Mouse (Mus musculus): ENCODE results near the gene Psmb2. TPM values are rescaled to one million over a fixed set of nuclear protein-coding genes. Genes with fewer than 3 reads are reported as not detected.

Psmb2 gene
- total RNA-seq (2021): 10 to 100 TPM; 92.5 to 93.7 TPM

DNA sequence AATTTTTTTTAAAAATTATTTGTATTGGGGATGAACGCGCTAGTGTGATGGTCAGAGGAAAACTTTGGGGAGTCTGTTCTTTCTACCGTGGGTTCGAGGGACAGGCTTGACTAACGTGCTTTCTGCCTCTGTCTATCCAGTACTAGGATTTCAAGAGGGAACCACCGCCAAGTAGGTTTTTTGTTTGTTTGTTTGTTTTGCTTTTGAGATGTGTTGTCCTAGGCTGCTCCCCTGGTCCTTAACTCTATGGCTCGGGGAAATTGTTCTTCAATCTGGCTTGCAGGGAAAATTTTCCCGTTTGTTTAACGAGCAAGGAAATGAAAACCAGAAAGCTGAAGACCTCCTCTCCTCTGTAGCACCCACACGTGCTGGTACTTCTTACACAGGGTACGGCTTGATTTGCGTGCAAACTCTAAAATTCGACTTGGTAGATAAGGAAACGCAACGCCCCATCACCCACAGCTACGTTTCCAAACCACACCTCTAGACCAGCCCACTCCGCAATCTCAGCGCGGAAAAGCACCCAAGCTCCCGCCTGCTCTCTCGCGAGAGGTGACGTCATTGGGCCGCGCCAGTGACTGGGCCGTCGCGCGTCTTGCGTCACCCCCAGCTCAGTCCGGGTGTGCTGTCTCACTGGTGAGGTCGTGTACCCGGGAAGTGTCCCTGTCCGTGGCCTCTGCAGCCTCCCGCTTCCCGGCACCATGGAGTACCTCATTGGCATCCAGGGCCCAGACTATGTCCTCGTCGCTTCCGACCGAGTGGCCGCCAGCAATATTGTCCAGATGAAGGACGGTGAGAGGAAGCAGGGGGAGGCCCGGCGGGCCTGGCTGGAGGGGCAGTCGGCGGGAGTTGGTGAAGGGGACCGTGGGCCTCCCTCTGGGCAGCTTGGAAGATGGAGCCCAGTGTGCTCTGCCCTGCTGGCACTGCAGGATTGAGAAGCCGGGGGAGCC, at the start of gene Psmb2:
TSS of gene Psmb2 (plus strand) at position 577 of the 950 bp plus-strand sequence.
- intact Hi-C loops (cut with DNase I): no loop called here
- peak; percentile 98 to 99 for DNase-seq (ENCODE audit: low spot score in 2 of 2)

DNA sequence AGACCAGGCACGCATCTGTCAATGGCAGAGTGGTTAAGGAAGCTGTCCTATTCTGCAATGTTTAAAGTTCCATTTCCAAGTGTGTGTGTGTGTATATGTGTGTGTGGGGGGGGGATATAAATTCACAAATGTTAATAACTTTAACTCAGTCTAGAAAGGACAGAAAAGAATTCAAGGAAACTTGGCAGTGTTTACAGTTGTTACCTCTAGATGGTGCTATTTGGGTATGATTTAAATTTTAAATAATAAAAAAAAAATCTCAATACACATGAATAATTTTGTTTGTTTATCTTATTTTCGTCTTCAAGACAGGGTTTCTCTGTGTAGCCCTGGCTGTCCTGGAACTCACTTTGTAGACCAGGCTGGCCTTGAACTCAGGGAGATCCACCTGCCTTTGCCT, 45.5 kb upstream of the Psmb2 start:
- DNase-seq (ENCODE audit: low spot score in 2 of 2): no peak
- intact Hi-C loops (cut with DNase I): loop anchor here (1.0 kb wide), 1 partner anchor 109 kb away; no protein-coding TSS in a partner anchor

DNA sequence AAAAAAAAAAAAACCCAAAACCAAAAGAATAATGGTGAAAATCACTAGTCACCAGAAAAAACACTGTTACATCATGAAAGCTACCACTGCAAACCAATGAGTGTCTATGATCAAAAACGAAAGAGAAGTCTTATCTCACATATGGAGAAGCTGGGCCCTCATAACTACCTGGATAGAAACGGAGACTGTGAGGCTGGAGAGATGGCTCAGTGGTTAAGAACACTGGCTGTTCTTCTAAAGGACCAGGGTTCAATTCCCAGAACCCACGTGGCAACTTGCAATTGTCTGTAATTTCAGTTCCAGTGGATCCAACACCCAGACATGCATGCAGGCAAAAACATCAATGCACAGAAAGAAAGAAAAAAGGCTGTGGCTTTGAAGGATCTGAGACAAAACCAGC, 44.8 kb upstream of the Psmb2 start:
- intact Hi-C loops (cut with DNase I): loop anchor here (1.0 kb wide), 1 partner anchor 109 kb away; no protein-coding TSS in a partner anchor
- no peak for DNase-seq (ENCODE audit: low spot score in 2 of 2)

DNA sequence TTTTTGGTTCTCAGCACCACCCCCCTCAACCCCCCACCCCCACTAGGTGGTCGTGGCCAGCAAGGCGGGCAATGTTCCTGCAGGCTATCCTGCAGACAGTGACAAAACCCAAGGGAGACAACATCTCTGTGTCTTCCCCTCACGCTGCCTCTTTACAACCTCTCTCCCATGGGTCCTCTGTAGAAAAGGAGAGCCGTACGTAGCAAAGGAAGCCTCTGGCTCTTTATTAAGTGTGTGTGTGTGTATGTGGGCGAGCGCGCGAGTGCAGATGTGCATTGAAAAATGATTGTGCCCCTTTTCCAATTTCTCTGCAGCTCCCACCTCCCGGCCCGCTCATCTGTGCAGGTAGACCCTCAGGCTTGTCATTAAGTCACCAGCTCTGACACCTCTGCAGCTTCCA, 41.1 kb upstream of the Psmb2 start:
- DNase-seq (ENCODE audit: low spot score in 2 of 2): no peak
- intact Hi-C loops (cut with DNase I): no loop called here

DNA sequence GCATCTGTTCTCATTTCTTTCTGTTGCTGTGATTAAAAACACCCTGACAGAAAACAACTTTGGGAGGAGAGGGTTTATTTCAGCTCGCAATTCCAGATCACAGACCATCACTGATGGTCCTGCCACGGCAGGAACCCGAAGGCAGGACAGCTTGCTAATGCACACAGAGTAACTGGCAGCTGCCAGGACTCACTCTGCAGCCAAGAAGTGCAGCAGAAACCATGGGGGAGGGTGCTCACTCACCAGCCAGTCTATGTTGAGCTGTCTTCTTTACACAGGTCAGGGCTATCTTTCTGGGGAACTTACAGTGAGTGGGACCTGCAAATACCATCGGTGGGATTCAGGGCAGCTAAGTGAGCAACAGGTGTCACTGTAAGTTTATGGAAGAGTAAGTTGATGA, 40.0 kb upstream of the Psmb2 start:
- DNase-seq (ENCODE audit: low spot score in 2 of 2): no peak
- intact Hi-C loops (cut with DNase I): no loop called here

DNA sequence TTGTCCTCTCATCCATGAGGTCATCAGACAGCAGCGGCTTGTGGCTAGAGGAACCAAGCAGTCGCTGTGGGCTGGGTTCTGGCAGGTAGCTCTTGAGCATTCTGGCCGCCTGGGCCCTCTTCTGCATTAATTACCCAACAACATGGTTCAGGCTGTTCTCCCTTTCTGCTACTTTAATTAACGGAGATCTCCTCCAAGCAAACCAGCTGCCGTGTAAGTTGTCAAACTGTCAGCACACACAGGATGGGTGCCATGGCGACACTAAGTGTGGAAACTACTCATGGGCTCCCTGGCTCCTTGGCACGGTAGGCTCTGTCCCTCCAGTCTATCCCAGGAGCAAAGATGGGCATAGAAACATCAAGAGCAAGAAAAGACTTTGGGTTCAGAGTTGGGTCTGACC, 38.1 kb upstream of the Psmb2 start:
- DNase-seq (ENCODE audit: low spot score in 2 of 2): no peak
- intact Hi-C loops (cut with DNase I): no loop called here

DNA sequence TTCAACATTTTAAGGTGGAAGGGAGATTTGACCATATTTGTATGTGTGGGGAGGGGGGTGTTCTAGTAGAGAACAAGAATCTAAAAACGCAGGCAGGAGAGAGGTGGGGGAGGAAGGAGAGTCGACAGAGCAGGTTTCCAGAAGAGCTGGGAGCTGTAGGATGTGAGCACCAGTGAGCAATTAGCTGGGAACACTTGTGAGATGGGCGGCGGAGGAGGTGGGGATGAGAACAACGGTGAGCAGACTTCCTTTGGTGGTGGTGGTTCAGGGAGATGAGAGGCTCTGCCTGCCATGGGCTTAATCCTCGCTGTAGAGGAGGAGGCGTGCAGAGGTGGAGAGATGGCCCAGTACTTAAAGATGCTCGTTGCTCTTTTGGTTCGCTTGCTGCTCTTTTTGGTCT, 35.5 kb upstream of the Psmb2 start:
- intact Hi-C loops (cut with DNase I): no loop called here
- DNase-seq (ENCODE audit: low spot score in 2 of 2): peak; percentile 54 to 86

DNA sequence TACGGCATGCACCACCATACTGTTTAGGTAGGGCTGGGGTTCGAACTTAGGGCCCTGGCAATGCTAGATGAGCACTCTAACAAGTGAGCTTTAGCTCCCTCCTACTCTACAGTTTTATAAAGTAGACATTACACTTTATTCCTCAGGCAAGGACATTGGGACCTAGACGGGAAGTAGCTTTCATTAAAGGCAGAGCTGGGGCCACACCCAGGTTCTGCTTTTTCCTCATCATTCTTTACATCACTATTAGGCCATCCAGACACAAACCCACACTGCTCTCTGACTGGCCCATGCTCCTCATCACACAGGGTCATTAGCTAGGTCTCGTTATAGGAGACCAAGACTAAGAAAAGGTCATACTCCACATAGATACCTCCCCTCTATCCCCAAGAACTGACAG, 33.6 kb upstream of the Psmb2 start:
- intact Hi-C loops (cut with DNase I): no loop called here
- DNase-seq (ENCODE audit: low spot score in 2 of 2): no peak

DNA sequence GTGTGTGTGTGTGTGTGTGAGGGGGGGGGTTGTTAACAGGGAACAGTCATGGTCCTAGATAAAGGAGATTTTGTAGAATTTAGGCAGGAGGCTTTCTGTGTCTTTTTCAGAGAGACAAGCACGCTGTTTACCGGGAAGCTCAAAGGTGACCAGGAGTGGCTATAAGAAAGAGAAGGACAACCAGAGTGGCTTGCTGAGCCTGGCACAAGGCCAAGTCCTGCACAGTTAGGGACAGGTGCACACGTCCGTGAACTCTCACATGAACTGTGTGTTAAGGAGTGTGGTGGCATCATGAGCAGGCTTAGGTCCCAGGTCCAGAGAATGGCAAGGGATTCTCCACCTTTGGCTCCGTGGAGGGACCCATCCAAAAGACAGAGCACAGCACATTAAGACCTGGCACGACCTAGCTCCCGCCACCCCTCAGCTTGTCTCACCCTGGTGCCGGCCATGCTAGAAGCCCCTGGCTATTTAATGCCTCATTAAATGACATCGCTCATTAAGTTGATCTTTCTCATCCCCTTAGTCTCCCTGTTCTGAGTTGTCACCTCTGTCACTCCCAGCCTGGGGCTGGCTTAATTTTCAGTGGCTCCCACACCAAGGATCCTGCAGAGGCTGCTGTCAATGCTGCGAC, 33.0 kb upstream of the Psmb2 start:
- intact Hi-C loops (cut with DNase I): no loop called here
- DNase-seq (ENCODE audit: low spot score in 2 of 2): no peak

DNA sequence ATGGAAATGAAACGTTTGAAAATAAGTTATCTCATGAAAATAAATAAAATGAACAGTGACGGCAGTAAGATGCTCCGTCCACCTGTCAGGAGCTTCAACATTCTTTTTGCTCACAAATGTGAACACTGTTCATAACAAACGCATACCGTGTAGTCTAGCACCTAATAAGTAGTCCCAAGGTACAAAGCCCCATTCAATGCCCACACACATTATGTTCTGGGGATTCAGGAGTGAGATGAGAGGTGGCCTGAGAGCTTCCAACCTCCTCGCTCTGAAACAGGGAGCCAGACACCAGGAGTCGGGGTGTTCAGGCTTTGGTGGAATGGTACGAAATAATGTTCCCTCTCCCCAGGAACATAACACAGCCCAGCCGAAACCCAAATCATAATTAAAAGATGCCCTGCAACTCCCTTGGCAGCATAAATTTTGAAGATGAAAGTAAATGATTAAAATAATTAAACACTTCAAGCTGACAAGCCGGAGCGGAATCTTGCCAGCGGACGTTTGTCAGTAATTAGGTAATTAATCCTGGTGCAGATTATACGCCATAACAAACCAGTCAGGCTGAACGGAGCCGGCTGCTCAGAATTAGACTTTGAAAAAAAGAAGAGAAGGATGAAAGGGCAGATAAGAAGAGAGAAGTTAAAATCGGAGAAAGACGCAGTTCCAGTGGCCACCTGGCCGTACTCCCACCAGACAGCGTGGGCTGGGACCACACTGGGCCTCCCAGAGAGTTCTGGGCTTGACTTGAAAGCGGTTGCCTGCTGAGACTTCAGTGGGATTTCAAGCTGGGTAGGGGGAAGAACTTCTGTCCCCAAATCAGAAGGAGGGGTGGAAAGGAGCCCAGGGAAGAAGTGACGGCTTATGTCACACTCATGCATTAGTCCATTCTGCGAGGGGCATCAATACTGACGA, 29.2 kb upstream of the Psmb2 start:
- no peak for DNase-seq (ENCODE audit: low spot score in 2 of 2)
- intact Hi-C loops (cut with DNase I): no loop called here

DNA sequence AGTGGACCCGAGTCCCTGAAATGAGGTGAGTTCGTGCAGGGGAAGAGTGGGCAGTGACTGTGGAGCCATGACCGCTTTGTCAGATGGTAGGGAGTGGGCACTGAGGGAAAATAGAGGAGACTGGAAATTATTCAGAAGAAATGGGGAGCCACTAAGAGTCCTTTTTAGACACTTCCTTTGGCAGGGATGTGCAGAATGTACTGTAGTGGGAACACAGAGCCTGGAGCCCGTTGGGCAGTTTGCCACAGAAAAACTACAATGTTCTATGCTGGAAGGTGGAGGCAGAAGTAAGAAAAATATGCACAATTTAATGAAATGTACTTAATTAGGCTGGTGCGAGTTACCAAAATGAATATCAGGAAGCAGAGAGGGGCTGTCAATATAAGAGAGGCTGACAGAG, 24.3 kb upstream of the Psmb2 start:
- intact Hi-C loops (cut with DNase I): no loop called here
- DNase-seq (ENCODE audit: low spot score in 2 of 2): peak; percentile 30 to 43

DNA sequence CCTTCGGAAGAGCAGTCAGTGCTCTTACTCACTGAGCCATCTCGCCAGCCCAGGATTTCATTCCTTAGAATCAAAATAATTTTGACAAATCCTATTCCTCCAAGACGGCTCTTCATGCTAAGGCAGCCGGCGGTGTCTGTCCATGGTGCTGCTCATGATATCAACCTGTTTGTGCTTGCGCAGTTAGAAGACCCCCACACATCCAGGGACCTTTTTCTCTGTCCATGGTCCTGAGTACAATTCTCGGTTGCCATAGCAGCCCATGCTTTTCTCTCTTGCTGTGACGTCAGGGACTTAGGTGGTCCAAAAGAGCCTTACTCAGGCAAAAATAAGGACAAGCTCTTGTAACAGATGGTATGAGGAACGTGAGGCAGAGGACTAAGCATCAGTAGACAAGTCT, 22.1 kb upstream of the Psmb2 start:
- intact Hi-C loops (cut with DNase I): no loop called here
- no peak for DNase-seq (ENCODE audit: low spot score in 2 of 2)

DNA sequence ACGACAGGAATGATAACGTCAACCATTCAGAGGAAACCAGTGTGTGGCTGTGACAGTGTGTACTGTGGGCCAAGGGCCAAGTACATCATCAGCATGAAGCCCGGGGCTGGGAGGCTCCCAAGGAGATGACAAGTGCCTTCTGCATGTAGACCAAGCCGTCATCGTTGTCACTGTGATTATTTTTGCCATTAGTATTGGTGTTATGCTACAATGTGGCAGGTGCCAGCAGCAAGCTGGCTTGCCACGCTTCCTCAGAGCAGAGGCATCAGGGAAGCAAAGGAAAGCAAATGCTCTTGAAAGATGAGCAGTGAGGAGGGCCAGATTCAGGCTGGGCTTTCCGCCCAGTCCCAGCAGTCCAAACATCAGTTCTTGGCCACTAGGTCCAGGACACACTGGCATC, 16.2 kb upstream of the Psmb2 start:
- intact Hi-C loops (cut with DNase I): no loop called here
- DNase-seq (ENCODE audit: low spot score in 2 of 2): peak in 1 of 2 experiments; percentile 35

DNA sequence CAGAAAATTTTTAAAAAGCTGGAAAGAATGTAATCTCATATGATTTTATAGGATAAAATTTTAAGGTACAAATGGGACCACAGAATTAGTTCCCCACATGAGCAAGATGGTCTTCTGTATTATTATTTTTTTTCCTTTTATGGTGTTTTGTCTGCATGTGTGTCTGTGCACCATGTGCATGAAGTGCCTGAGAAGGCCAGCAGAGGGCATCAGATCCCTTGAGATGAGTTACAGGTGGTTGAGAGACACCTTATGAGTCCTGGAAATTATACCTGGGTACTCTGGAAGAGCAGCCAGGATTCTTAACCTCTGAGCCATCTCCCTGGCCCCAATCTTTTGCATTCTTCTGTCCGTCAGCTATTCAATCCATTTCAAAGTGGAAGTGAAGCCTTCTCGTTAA, 10.4 kb upstream of the Psmb2 start:
- no peak for DNase-seq (ENCODE audit: low spot score in 2 of 2)
- intact Hi-C loops (cut with DNase I): no loop called here

DNA sequence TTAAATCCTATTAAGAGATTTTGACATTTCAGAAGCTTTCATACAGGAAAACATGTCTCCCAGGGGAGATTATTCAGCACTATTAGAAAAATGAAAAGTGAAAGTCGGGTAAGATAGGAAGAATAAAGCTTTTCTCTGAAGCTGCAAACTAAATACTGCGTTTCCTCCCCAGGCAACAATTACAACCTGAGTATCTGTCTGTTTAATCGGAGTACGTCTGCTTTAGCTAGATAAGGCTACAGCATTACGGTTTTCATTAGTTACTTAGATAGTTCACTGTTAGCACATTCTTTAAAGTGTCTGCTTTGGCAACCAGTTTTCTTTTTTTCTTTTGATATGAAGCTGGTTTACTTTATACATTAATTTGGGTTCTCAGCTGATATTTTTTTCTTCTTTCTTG, 4.9 kb downstream of the Psmb2 start:
- intact Hi-C loops (cut with DNase I): loop anchor here (2.0 kb wide), 1 partner anchor 49 kb away; no protein-coding TSS in a partner anchor
- DNase-seq (ENCODE audit: low spot score in 2 of 2): no peak

DNA sequence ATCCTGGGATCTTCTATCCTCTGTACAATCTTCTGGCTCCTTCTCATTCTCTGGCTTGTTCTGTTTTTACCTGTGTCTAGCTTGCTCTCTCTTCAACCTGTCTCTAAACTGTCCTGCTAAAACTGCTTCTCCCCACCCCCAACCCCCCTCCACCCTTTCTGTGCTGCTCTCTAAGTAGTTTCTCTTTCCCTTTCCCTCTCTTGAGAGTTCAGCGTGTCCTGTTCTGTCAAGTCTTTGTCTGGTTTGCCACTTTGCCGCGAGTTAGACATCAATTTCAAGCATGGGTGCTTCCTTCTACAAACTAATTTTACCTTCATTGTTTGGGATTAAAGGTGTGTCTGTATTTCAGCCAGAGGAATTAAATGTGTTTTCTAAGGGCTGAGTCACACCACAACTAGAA, 5.7 kb downstream of the Psmb2 start:
- DNase-seq (ENCODE audit: low spot score in 2 of 2): no peak
- intact Hi-C loops (cut with DNase I): loop anchor here (2.0 kb wide), 1 partner anchor 48 kb away; no protein-coding TSS in a partner anchor

DNA sequence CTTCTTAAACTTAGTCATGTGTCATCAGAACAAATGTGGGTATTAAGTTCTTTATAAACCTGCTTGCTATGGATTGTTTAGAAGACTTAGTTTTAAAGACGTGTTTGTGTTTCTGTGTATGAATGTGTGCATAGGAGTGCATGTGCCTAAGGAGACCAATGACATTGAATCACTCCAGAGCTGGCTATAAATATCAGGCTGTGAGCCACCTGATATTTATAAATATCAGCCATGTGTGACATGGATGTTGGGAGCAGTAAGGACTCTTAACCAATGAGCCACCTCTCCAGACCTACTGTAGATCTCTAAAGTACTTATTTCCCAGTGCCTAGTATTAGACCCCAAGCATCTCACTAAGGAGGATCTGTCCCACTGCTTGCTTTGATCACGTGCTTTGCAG, 12.0 kb downstream of the Psmb2 start:
- no peak for DNase-seq (ENCODE audit: low spot score in 2 of 2)
- intact Hi-C loops (cut with DNase I): no loop called here

DNA sequence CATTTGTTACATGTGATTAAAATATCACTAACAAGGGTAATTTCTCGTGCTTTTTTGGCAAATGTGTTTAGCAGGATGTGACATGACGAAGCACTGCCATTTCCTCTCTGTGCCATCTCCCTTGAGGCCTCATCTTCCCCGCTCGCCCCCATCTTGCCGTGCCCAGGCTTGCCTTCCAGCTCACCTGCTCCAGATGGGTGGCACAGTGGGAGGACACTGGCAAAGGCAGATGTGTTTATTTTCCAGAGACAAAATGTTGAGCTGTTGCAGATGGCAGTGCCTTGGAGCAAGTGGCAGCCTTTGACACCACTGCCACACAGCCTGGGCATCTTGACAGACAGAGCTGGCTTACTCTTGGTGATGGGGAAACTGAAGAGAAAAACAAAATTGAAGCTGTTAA, 15.6 kb downstream of the Psmb2 start:
- DNase-seq (ENCODE audit: low spot score in 2 of 2): no peak
- intact Hi-C loops (cut with DNase I): no loop called here

DNA sequence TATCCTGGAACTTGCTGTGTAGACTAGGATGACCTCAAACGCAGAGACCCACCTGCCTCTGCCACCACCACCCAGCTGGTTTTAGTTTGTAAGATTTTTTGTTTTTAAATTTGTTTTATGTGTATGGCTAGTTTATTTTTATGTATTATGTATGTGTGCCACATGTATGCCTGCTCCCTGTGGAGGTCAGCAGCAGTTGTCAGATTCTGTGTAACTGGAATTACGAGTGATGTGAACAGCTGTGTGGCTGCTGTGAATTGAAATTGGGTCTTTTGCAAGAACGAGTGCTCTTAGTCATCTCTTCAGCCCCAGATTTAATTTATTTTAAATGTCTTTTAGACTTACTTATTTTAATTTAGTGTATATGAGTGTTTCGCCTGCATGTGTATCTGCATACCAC, 19.5 kb downstream of the Psmb2 start:
- intact Hi-C loops (cut with DNase I): no loop called here
- no peak for DNase-seq (ENCODE audit: low spot score in 2 of 2)

Measured in left cerebral cortex, postnatal 25 days (tissue).